Mouse (Mus musculus) heart, postnatal 0 days (tissue): ENCODE measurements around the gene Pdhx.
A peak's percentile ranks its signal among the peaks of the same experiment; 100 is the strongest.

Source experiments
- CTCF ChIP-seq: IDR thresholded peaks from 2 replicates; pipeline ENCODE4 v1.5.1; 2016; ENCODE audit warnings: antibody characterized with exemption, control low read depth, low read depth
- EP300 ChIP-seq: IDR thresholded peaks from 2 replicates; pipeline ENCODE4 v1.6.1; 2016; ENCODE audit warnings: antibody characterized with exemption, low read depth

DNA sequence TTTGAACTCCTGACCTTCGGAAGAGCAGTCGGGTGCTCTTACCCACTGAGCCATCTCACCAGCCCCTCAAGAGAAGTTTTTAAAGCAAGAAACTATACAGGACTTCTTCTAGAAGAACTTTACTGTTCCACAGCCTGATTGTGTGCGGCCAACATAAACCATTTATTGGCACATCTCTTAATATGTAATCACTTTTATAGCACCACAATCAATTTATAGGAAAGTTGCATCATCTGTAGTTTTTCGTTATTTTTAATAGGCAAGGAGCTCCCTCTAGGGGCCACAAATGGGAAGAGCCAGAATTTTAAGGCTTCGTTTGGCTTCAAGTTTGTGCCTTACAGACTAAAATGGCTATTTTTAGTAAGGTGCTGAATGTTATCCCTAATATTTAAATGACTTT, 11.1 kb upstream of the Pdhx start:
- no peak for TF ChIP-seq EP300
- TF ChIP-seq CTCF = peak; percentile 61
